Comparison of ENCODE assay signal across 39 mouse cellular contexts in the genomic region with DNA sequence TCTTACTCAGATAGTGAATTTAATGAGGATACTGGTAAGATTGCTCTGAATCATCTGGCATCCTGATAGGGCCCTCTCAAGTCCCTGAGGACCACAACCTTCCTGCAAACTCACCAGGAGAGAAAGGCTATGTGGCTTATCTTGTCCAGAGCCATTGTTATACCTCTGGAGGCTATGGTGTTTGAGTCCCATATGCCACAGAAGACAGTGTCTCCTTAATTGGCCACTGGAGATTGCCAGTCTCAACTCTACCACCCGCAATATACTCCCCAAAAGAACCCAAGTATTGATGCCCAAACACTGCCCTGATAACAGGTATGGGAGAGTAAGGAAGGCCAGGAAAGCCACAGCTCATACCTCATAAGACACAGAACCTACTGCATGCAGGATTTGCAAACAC. TPM values are rescaled to one million over a fixed set of nuclear protein-coding genes. Genes with fewer than 3 reads are reported as not detected.
"Had no signal": no experiment of that assay in that cellular context is flagged by ENCODE, and none has a peak within 500 bp of the region (broad histone marks: within the 10 kb centered on the region; RNA-seq: fewer than 3 reads in every experiment).

Olfr1410 (plus strand) TSS at position 301 of the 400 bp plus-strand sequence.

- H3K36me3 ChIP-seq: embryonic facial prominence, embryonic 10.5 days; embryonic facial prominence, embryonic 12.5 days; embryonic facial prominence, embryonic 13.5 days; embryonic facial prominence, embryonic 15.5 days; forebrain, embryonic 10.5 days; forebrain, embryonic 12.5 days; forebrain, embryonic 15.5 days had no signal

- H3K27me3 ChIP-seq: embryonic facial prominence, embryonic 13.5 days; embryonic facial prominence, embryonic 15.5 days; forebrain, embryonic 13.5 days; forebrain, embryonic 15.5 days had no signal

- H3K27ac ChIP-seq: embryonic facial prominence, embryonic 10.5 days; embryonic facial prominence, embryonic 12.5 days; embryonic facial prominence, embryonic 13.5 days; embryonic facial prominence, embryonic 15.5 days; forebrain, embryonic 10.5 days; forebrain, embryonic 12.5 days; forebrain, embryonic 13.5 days; forebrain, embryonic 15.5 days; gastrocnemius, adult 2 months; heart, adult 2 months had no signal

- H3K4me3 ChIP-seq: embryonic facial prominence, embryonic 10.5 days; embryonic facial prominence, embryonic 12.5 days; embryonic facial prominence, embryonic 13.5 days; embryonic facial prominence, embryonic 15.5 days; erythroblast, embryonic 14.5 days; forebrain, embryonic 10.5 days; forebrain, embryonic 12.5 days; forebrain, embryonic 13.5 days; forebrain, embryonic 15.5 days; gastrocnemius, adult 2 months; heart, adult 2 months had no signal

- H3K9me3 ChIP-seq: embryonic facial prominence, embryonic 10.5 days; embryonic facial prominence, embryonic 12.5 days; embryonic facial prominence, embryonic 13.5 days; embryonic facial prominence, embryonic 15.5 days; forebrain, embryonic 10.5 days; forebrain, embryonic 12.5 days; forebrain, embryonic 13.5 days; forebrain, embryonic 15.5 days had no signal

- H3K4me1 ChIP-seq: embryonic facial prominence, embryonic 10.5 days; embryonic facial prominence, embryonic 12.5 days; embryonic facial prominence, embryonic 13.5 days; embryonic facial prominence, embryonic 15.5 days; forebrain, embryonic 10.5 days; forebrain, embryonic 12.5 days; forebrain, embryonic 13.5 days; forebrain, embryonic 15.5 days had no signal

- DNase-seq: cerebellum, adult 8-10 months; cerebellum, adult 9-10 months; cerebellum, adult 9-11 months; cerebellum, postnatal 10 days; cerebellum, postnatal 14 days; cerebellum, postnatal 25 days; cerebellum, postnatal 36 days; embryo, embryonic 11 days; forebrain, postnatal 0 days; gastrocnemius, adult 2 months; gastrocnemius, postnatal 10 days; gastrocnemius, postnatal 14 days; gastrocnemius, postnatal 25 days; gastrocnemius, postnatal 36 days; heart, adult 11 months; heart, adult 2 months had no signal

RNA-seq across cellular contexts. Expression of gene Olfr1410, which starts in this region (rescaled TPM):
- total RNA-seq: common myeloid progenitor, adult 5-6 weeks; forebrain, postnatal 0 days; gastrocnemius, adult 18-20 months; gastrocnemius, adult 2 months; gastrocnemius, adult 8-10 months; gastrocnemius, postnatal 10 days; gastrocnemius, postnatal 14 days; gastrocnemius, postnatal 25 days; gastrocnemius, postnatal 36 days; gastrocnemius, postnatal 4 days; granulocyte monocyte progenitor cell, adult 5-6 weeks; heart, adult 2 months; heart, adult 8-10 months had no signal
- polyA plus RNA-seq: cortical plate, adult 2 months; embryonic facial prominence, embryonic 10.5 days; embryonic facial prominence, embryonic 11.5 days; embryonic facial prominence, embryonic 12.5 days; embryonic facial prominence, embryonic 13.5 days; embryonic facial prominence, embryonic 14.5 days; embryonic facial prominence, embryonic 15.5 days; erythroblast, embryonic 14.5 days; forebrain, embryonic 10.5 days; forebrain, embryonic 11.5 days; forebrain, embryonic 12.5 days; forebrain, embryonic 13.5 days; forebrain, embryonic 14.5 days; forebrain, embryonic 15.5 days; forebrain, embryonic 16.5 days; forebrain, postnatal 0 days; frontal cortex, adult 2 months; gonadal fat pad, adult 2 months; heart, adult 2 months had no signal
